In genomic region chr1:60823006-60823665, GRCm38 (mm10) we compare ENCODE assay signal across 10 mouse cellular contexts.
DNase-seq lines count a peak whose midpoint lies in the region; ATAC-seq and TF ChIP-seq lines count a peak whose summit lies in the region.
"Had no signal": no experiment of that assay in that cellular context is flagged by ENCODE, and none has a peak within 500 bp of the region (broad histone marks: within the 10 kb centered on the region; RNA-seq: fewer than 3 reads in every experiment).

No protein-coding gene starts in this region.

- no peaks in the 10 kb centered on the region for H3K36me3 ChIP-seq in hindbrain, postnatal 0 days (ENCODE audit: insufficient read depth, low read length)
- no peaks in the 10 kb centered on the region for H3K36me3 ChIP-seq in hindbrain, embryonic 16.5 days (ENCODE audit: control insufficient read depth, insufficient read depth, low read length)
- no peaks in the 10 kb centered on the region for H3K36me3 ChIP-seq in MEL (ENCODE audit: control insufficient read depth in 1 of 2, insufficient read depth in 2 of 2, low read length in 2 of 2)

- no peaks in the 10 kb centered on the region for H3K4me1 ChIP-seq in hindbrain, postnatal 0 days (ENCODE audit: insufficient read depth, low read length)
- no peaks in the 10 kb centered on the region for H3K4me1 ChIP-seq in hindbrain, embryonic 16.5 days (ENCODE audit: control insufficient read depth, insufficient read depth, low read depth, low read length)
- H3K4me1 ChIP-seq in MEL (ENCODE audit: control insufficient read depth in 1 of 2, insufficient read depth in 2 of 2, low read length in 2 of 2) = no peaks in the 10 kb centered on the region

- no peak for TF ChIP-seq RAD21 in MEL (IDR thresholded peaks at IDR 0.05; ENCODE audit: low read depth, low read length)

- 53% methylated on average over 8 of the region's 8 CpGs for WGBS in hindbrain, postnatal 0 days
- WGBS in hindbrain, embryonic 16.5 days = 53% methylated on average over 8 of the region's 8 CpGs

- H3K79me2 ChIP-seq in MEL (ENCODE audit: control insufficient read depth, insufficient read depth, low read length, poor library complexity) = no peaks in the 10 kb centered on the region

- TF ChIP-seq CTCF in hindbrain, postnatal 0 days (IDR thresholded peaks at IDR 0.05; ENCODE audit: low read depth) = peak; percentile 45
- TF ChIP-seq CTCF in MEL (IDR thresholded peaks at IDR 0.05 in 2 of 3, conservative IDR thresholded peaks at IDR 0.05 in 1 of 3; ENCODE audit: control insufficient read depth in 1 of 3, insufficient read depth in 1 of 3, low read depth in 2 of 3, low read length in 3 of 3, poor library complexity in 1 of 3, severe bottlenecking in 1 of 3) = peak; percentile 25 to 28 (median 26); a peak in 5 of 6 replicates

- peak; percentile 31 for DNase-seq in hindbrain, postnatal 0 days (ENCODE audit: low spot score)
- peak; percentile 6 for DNase-seq in MEL (ENCODE audit: low read depth, low spot score)
- DNase-seq in cerebellum, adult 8-10 months = peak; percentile 6
- DNase-seq in gastrocnemius, postnatal 14 days = peak; percentile 37
- DNase-seq in left cerebral cortex, postnatal 14 days (ENCODE audit: low spot score in 2 of 2) = peak; percentile 56 to 80
- peak; percentile 66 to 73 for DNase-seq in natural killer cell, adult 2 months (ENCODE audit: low spot score in 2 of 2)
- DNase-seq in thymus, postnatal 14 days = peak; percentile 90

- intact Hi-C loops in gastrocnemius, postnatal 14 days (cut with DNase I; ENCODE audit: low total_unique reads) = no loop called here
- intact Hi-C loops in left cerebral cortex, postnatal 14 days (cut with DNase I) = no loop called here

- H3K4me2 ChIP-seq in hindbrain, postnatal 0 days (ENCODE audit: low read depth, low read length) = no peak overlapping the region
- H3K4me2 ChIP-seq in hindbrain, embryonic 16.5 days (ENCODE audit: low read length) = no peak overlapping the region

- no peak overlapping the region for H3K27ac ChIP-seq in hindbrain, postnatal 0 days
- no peak overlapping the region for H3K27ac ChIP-seq in hindbrain, embryonic 16.5 days (ENCODE audit: low read depth, low read length)
- no peak overlapping the region for H3K27ac ChIP-seq in MEL (ENCODE audit: control insufficient read depth, low read depth, low read length)
- H3K27ac ChIP-seq: macrophage had no signal

- no peak overlapping the region for H3K4me3 ChIP-seq in hindbrain, postnatal 0 days (ENCODE audit: low read length)
- H3K4me3 ChIP-seq in hindbrain, embryonic 16.5 days (ENCODE audit: low read length) = no peak overlapping the region
- H3K4me3 ChIP-seq in MEL (ENCODE audit: control insufficient read depth in 1 of 2, insufficient read depth in 1 of 2, low read depth in 2 of 2, low read length in 2 of 2) = no peak overlapping the region
- H3K4me3 ChIP-seq: erythroblast, embryonic 14.5 days had no signal

- no peak for TF ChIP-seq POLR2A in MEL (IDR thresholded peaks at IDR 0.05; ENCODE audit: control insufficient read depth in 1 of 2, insufficient read depth in 1 of 2, low read depth in 1 of 2, low read length in 2 of 2, poor library complexity in 1 of 2)

- no peaks in the 10 kb centered on the region for H3K27me3 ChIP-seq in hindbrain, postnatal 0 days (ENCODE audit: insufficient read depth, low read length)
- no peaks in the 10 kb centered on the region for H3K27me3 ChIP-seq in hindbrain, embryonic 16.5 days (replicated peaks; ENCODE audit: control insufficient read depth, insufficient read depth, low read length)
- H3K27me3 ChIP-seq in MEL (ENCODE audit: control insufficient read depth in 1 of 2, insufficient read depth in 2 of 2, low read length in 2 of 2) = no peaks in the 10 kb centered on the region

- peak; percentile 56; the same call in 1 of the 2 replicates for ATAC-seq in hindbrain, postnatal 0 days
- ATAC-seq in hindbrain, embryonic 16.5 days = no peak

- no peak for TF ChIP-seq EP300 in MEL (IDR thresholded peaks at IDR 0.05; ENCODE audit: low read depth in 1 of 2, low read length in 2 of 2)

- no peak overlapping the region for H3K9ac ChIP-seq in hindbrain, postnatal 0 days (replicated peaks; ENCODE audit: low read length)
- no peak overlapping the region for H3K9ac ChIP-seq in hindbrain, embryonic 16.5 days (ENCODE audit: low read depth, low read length)
- H3K9ac ChIP-seq in MEL (ENCODE audit: control insufficient read depth, low read depth, low read length, poor library complexity, severe bottlenecking) = no peak overlapping the region

- H3K9me3 ChIP-seq in hindbrain, postnatal 0 days (ENCODE audit: low read length) = no peaks in the 10 kb centered on the region
- H3K9me3 ChIP-seq in hindbrain, embryonic 16.5 days (ENCODE audit: control insufficient read depth, low read length) = no peaks in the 10 kb centered on the region
- no peaks in the 10 kb centered on the region for H3K9me3 ChIP-seq in MEL (replicated peaks; ENCODE audit: insufficient read depth, low read length)

TF ChIP-seq in MEL, 35 proteins besides CTCF, POLR2A, EP300 and RAD21:
- TF ChIP-seq GABPA (IDR thresholded peaks at IDR 0.05; ENCODE audit: low read depth, low read length) (no peak), GATA1 (IDR thresholded peaks at IDR 0.05; ENCODE audit: low read depth, low read length) (no peak), TAL1 (IDR thresholded peaks at IDR 0.05; ENCODE audit: low read length) (no peak), UBTF (IDR thresholded peaks at IDR 0.05; ENCODE audit: borderline replicate concordance, insufficient read depth, low read depth, low read length) (no peak), MXI1 (IDR thresholded peaks at IDR 0.05; ENCODE audit: low read depth, low read length) (no peak), USF1 (IDR thresholded peaks at IDR 0.05; ENCODE audit: low read depth, low read length) (no peak), POLR2AphosphoS5 (IDR thresholded peaks at IDR 0.05; ENCODE audit: borderline replicate concordance, low read depth, low read length) (no peak), CHD2 (IDR thresholded peaks at IDR 0.05; ENCODE audit: low read length) (no peak), ZNF384 (IDR thresholded peaks at IDR 0.05; ENCODE audit: low read depth, low read length) (no peak), E2F4 (IDR thresholded peaks at IDR 0.05; ENCODE audit: borderline replicate concordance, low read depth, low read length) (no peak), ZMIZ1 (IDR thresholded peaks at IDR 0.05; ENCODE audit: low read depth, low read length) (no peak), RCOR1 (IDR thresholded peaks at IDR 0.05; ENCODE audit: low read depth, low read length) (no peak), NELFE (IDR thresholded peaks at IDR 0.05; ENCODE audit: low read depth, low read length) (no peak), ZKSCAN1 (IDR thresholded peaks at IDR 0.05; ENCODE audit: low read depth, low read length) (no peak), MEF2A (IDR thresholded peaks at IDR 0.05; ENCODE audit: extremely low read depth, insufficient replicate concordance, low read depth, low read length, poor library complexity, severe bottlenecking) (no peak), HCFC1 (IDR thresholded peaks at IDR 0.05; ENCODE audit: low read depth, low read length) (no peak), POLR2AphosphoS2 (IDR thresholded peaks at IDR 0.05; ENCODE audit: low read length) (no peak)

Comparison
In these comparisons a context has a peak if more than half of its experiments do, and no peak if none do; other contexts are left out.
1. DNase-seq: peak in every context shown above with its lines; median percentile 90 in thymus, postnatal 14 days; 70 in natural killer cell, adult 2 months; 68 in left cerebral cortex, postnatal 14 days; 37 in gastrocnemius, postnatal 14 days; 31 in hindbrain, postnatal 0 days; 6 in MEL; 6 in cerebellum, adult 8-10 months.